Mouse (Mus musculus): ENCODE data around the gene Sox15. TPM values are rescaled to one million over a fixed set of nuclear protein-coding genes. Genes with fewer than 3 reads are reported as not detected.
A peak's percentile ranks its signal among the peaks of the same experiment; 100 is the strongest.

Gene Sox15
- polyA plus RNA-seq, 1 experiment from 2014 or later: not detected

GRCm38 (mm10) chr11:69653399-69653798, 1.7 kb upstream of the Sox15 start:
- WGBS: 70% methylated on average over 5 of the region's 5 CpGs
- H3K4me2 ChIP-seq (ENCODE audit: low read depth, low read length): no peak overlapping the region
- H3K4me1 ChIP-seq (ENCODE audit: control insufficient read depth, insufficient read depth, low read length): no peaks in the 10 kb centered on the region; the same call in 1 of the 2 replicates
- ATAC-seq (replicated peaks; ENCODE audit: insufficient number of reproducible peaks, low FRiP score, low TSS enrichment, low read depth): no peak
- no peak overlapping the region for H3K27ac ChIP-seq (replicated peaks; ENCODE audit: low read depth, low read length)
- no peak overlapping the region for H3K4me3 ChIP-seq (ENCODE audit: low read depth, low read length)
- no peak for DNase-seq (ENCODE audit: low spot score)
- H3K9ac ChIP-seq (replicated peaks; ENCODE audit: low read length): no peak overlapping the region
- no peaks in the 10 kb centered on the region for H3K9me3 ChIP-seq (replicated peaks; ENCODE audit: control insufficient read depth, low read length)
- H3K27me3 ChIP-seq (ENCODE audit: control insufficient read depth, insufficient read depth, low read length): no peaks in the 10 kb centered on the region
- peaks cover 29% of the 10 kb centered on the region for H3K36me3 ChIP-seq (replicated peaks; ENCODE audit: control insufficient read depth, insufficient read depth, low read depth, low read length)

- 31% methylated on average over 9 of the region's 9 CpGs for WGBS
- no peak for DNase-seq (ENCODE audit: low spot score)
- H3K9me3 ChIP-seq (replicated peaks; ENCODE audit: control insufficient read depth, low read length): no peaks in the 10 kb centered on the region
- no peaks in the 10 kb centered on the region; the same call in 1 of the 2 replicates for H3K4me1 ChIP-seq (ENCODE audit: control insufficient read depth, insufficient read depth, low read length)
- no peak overlapping the region for H3K27ac ChIP-seq (replicated peaks; ENCODE audit: low read depth, low read length)
- H3K9ac ChIP-seq (replicated peaks; ENCODE audit: low read length): no peak overlapping the region
- no peak for ATAC-seq (replicated peaks; ENCODE audit: insufficient number of reproducible peaks, low FRiP score, low TSS enrichment, low read depth)
- no peaks in the 10 kb centered on the region for H3K27me3 ChIP-seq (ENCODE audit: control insufficient read depth, insufficient read depth, low read length)
- H3K4me3 ChIP-seq (ENCODE audit: low read depth, low read length): no peak overlapping the region
- peaks cover 28% of the 10 kb centered on the region for H3K36me3 ChIP-seq (replicated peaks; ENCODE audit: control insufficient read depth, insufficient read depth, low read depth, low read length)
- no peak overlapping the region for H3K4me2 ChIP-seq (ENCODE audit: low read depth, low read length)
Measured at GRCm38 (mm10) chr11:69654760-69655159, 354 bp upstream of the Sox15 start.

GRCm38 (mm10) chr11:69656065-69656455, 946 bp downstream of the Sox15 start:
- Histone ChIP-seq H3K9ac (replicated peaks; ENCODE audit: low read length) (no peak overlapping the region), H3K9me3 (replicated peaks; ENCODE audit: control insufficient read depth, low read length) (no peaks in the 10 kb centered on the region), H3K4me3 (ENCODE audit: low read depth, low read length) (no peak overlapping the region), H3K27me3 (ENCODE audit: control insufficient read depth, insufficient read depth, low read length) (no peaks in the 10 kb centered on the region), H3K4me2 (ENCODE audit: low read depth, low read length) (no peak overlapping the region), H3K27ac (replicated peaks; ENCODE audit: low read depth, low read length) (no peak overlapping the region), H3K4me1 (ENCODE audit: control insufficient read depth, insufficient read depth, low read length) (no peaks in the 10 kb centered on the region; the same call in 1 of the 2 replicates), H3K36me3 (replicated peaks; ENCODE audit: control insufficient read depth, insufficient read depth, low read depth, low read length) (peaks cover 19% of the 10 kb centered on the region)
- ATAC-seq (replicated peaks; ENCODE audit: insufficient number of reproducible peaks, low FRiP score, low TSS enrichment, low read depth): no peak
- no peak for DNase-seq (ENCODE audit: low spot score)
- 71% methylated on average over 5 of the region's 5 CpGs for WGBS

DNA sequence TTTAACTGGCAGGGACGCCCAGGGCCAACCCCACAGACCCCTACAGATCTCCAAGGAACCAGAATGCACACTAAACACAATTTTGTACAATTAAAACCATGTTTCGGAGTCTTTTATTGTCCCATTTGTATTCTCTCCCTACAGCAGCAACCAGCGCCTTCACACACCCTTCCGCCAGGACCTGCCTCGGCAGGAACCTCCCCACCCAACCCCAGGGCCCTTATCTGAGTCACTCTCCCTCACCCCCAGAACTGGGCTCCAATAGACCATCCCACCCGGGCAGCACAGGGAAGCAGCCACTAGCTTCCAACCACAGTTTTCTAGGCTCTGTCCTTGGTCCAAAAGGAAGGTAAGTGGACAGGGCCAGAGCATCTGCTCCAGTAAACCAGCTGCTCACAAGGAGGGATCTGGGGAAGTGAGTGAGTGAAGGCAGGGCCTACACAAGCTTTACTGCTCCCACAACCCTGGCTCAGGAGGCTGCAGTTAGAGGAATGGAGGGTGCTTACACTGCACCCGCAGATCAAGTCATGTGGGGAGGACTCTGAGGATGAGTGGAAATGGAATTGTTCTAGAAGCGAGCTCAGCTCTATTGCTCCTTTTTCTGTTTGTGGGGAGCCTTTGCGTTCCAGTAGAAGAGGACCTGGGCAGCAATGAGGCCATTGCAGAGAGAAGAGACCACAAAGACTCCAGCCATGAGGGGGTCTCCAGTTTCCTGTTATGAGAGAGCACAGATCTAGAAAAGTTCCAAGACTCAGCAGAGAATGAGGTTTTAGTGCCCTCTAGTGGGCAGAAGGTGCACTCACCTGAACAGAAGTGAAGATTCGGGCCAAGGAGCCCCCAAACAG, 1.7 kb downstream of the Sox15 start:
- Histone ChIP-seq H3K36me3 (replicated peaks; ENCODE audit: control insufficient read depth, insufficient read depth, low read depth, low read length) (peaks cover 15% of the 10 kb centered on the region), H3K4me2 (ENCODE audit: low read depth, low read length) (no peak overlapping the region), H3K4me3 (ENCODE audit: low read depth, low read length) (no peak overlapping the region), H3K27me3 (ENCODE audit: control insufficient read depth, insufficient read depth, low read length) (no peaks in the 10 kb centered on the region), H3K4me1 (ENCODE audit: control insufficient read depth, insufficient read depth, low read length) (no peaks in the 10 kb centered on the region; the same call in 1 of the 2 replicates), H3K27ac (replicated peaks; ENCODE audit: low read depth, low read length) (peak overlapping the region; percentile 8), H3K9me3 (replicated peaks; ENCODE audit: control insufficient read depth, low read length) (no peaks in the 10 kb centered on the region), H3K9ac (replicated peaks; ENCODE audit: low read length) (no peak overlapping the region; the same call in 1 of the 2 replicates)
- ATAC-seq (replicated peaks; ENCODE audit: insufficient number of reproducible peaks, low FRiP score, low TSS enrichment, low read depth) (no peak), DNase-seq (ENCODE audit: low spot score) (peak; percentile 86)
- WGBS: 81% methylated on average over 10 of the region's 10 CpGs

GRCm38 (mm10) chr11:69657462-69657881, 2.4 kb downstream of the Sox15 start:
- H3K9ac ChIP-seq (replicated peaks; ENCODE audit: low read length): no peak overlapping the region
- no peak overlapping the region for H3K4me3 ChIP-seq (ENCODE audit: low read depth, low read length)
- 83% methylated on average over 15 of the region's 15 CpGs for WGBS
- H3K4me1 ChIP-seq (ENCODE audit: control insufficient read depth, insufficient read depth, low read length): no peaks in the 10 kb centered on the region; the same call in 1 of the 2 replicates
- H3K27ac ChIP-seq (replicated peaks; ENCODE audit: low read depth, low read length): no peak overlapping the region
- H3K4me2 ChIP-seq (ENCODE audit: low read depth, low read length): no peak overlapping the region
- DNase-seq (ENCODE audit: low spot score) (no peak), ATAC-seq (replicated peaks; ENCODE audit: insufficient number of reproducible peaks, low FRiP score, low TSS enrichment, low read depth) (no peak)
- no peaks in the 10 kb centered on the region for H3K27me3 ChIP-seq (ENCODE audit: control insufficient read depth, insufficient read depth, low read length)
- H3K36me3 ChIP-seq (replicated peaks; ENCODE audit: control insufficient read depth, insufficient read depth, low read depth, low read length): peaks cover 12% of the 10 kb centered on the region
- no peaks in the 10 kb centered on the region for H3K9me3 ChIP-seq (replicated peaks; ENCODE audit: control insufficient read depth, low read length)

GRCm38 (mm10) chr11:69661221-69661881, 6.2 kb downstream of the Sox15 start:
- Histone ChIP-seq H3K4me2 (ENCODE audit: low read depth, low read length) (peak overlapping the region; percentile 53), H3K4me1 (ENCODE audit: control insufficient read depth, insufficient read depth, low read length) (no peaks in the 10 kb centered on the region), H3K27me3 (ENCODE audit: control insufficient read depth, insufficient read depth, low read length) (no peaks in the 10 kb centered on the region), H3K9me3 (replicated peaks; ENCODE audit: control insufficient read depth, low read length) (no peaks in the 10 kb centered on the region), H3K36me3 (replicated peaks; ENCODE audit: control insufficient read depth, insufficient read depth, low read depth, low read length) (peaks cover 12% of the 10 kb centered on the region), H3K27ac (replicated peaks; ENCODE audit: low read depth, low read length) (no peak overlapping the region; the same call in 1 of the 2 replicates), H3K4me3 (ENCODE audit: low read depth, low read length) (peak overlapping the region; percentile 48), H3K9ac (replicated peaks; ENCODE audit: low read length) (peak overlapping the region; percentile 41)
- DNase-seq (ENCODE audit: low spot score): no peak
- WGBS: 86% methylated on average over 3 of the region's 3 CpGs
- ATAC-seq (replicated peaks; ENCODE audit: insufficient number of reproducible peaks, low FRiP score, low TSS enrichment, low read depth): no peak

DNA sequence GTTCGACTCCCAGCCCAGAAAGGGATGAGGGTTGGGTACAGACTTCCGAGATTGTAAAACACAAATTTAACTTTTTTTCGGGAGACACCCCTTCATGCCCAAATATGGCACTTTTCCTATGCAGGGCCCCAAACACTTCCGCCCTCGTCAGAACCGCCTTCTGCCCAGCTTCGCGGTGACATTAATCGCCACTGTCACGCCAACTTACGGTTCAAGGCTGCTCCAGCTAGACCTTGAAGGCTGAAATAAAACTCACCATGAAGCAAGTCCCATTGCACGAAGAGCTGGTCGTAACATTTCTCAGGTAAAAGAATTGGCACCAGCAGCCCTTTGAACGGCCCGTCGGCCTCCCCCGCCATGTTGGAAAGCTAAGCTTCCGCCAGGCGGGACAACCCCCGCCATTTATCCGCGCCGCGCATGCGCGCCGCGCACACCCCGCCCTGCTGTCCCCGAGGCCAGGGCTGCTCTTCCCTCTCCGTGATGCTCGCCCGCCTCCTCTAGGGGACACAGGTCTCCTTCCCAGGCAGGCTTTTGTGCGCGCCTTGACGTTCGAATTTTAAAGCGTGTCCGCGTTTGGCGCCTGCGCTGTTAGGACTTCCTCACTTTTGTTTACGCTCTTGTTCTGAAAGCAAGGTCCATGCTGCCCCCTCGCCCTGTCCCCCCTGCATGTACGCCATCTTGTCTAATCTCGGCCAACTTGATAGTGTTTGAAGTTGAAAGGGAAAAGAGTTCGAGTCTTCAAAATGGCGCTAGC, 7.3 kb downstream of the Sox15 start, which contains the start of gene Mpdu1:
Gene Mpdu1 (minus strand): TSS at position 430 of the 754 bp plus-strand sequence.
- peak within 1 kb of the TSS; percentile 53 for H3K4me2 ChIP-seq (ENCODE audit: low read depth, low read length)
- DNase-seq (ENCODE audit: low spot score) (peak; percentile 97), ATAC-seq (replicated peaks; ENCODE audit: insufficient number of reproducible peaks, low FRiP score, low TSS enrichment, low read depth) (peak; percentile 88)
- WGBS: under 1% methylated on average over 48 of the region's 48 CpGs
- peak within 1 kb of the TSS; percentile 70 for H3K9ac ChIP-seq (replicated peaks; ENCODE audit: low read length)
- H3K36me3 ChIP-seq (replicated peaks; ENCODE audit: control insufficient read depth, insufficient read depth, low read depth, low read length): peaks cover 13% of the 10 kb centered on the region
- H3K27me3 ChIP-seq (ENCODE audit: control insufficient read depth, insufficient read depth, low read length): no peaks in the 10 kb centered on the region
- peak within 1 kb of the TSS; percentile 48 for H3K4me3 ChIP-seq (ENCODE audit: low read depth, low read length)
- H3K4me1 ChIP-seq (ENCODE audit: control insufficient read depth, insufficient read depth, low read length): no peaks in the 10 kb centered on the region
- no peaks in the 10 kb centered on the region for H3K9me3 ChIP-seq (replicated peaks; ENCODE audit: control insufficient read depth, low read length)
- peak within 1 kb of the TSS; percentile 95 for H3K27ac ChIP-seq (replicated peaks; ENCODE audit: low read depth, low read length)

Measured in embryonic facial prominence, embryonic 11.5 days (tissue).